Mouse (Mus musculus) spleen, postnatal 14 days (tissue): Measurements from ENCODE around the gene Siglec1.
"Not testable (repeated sequence)": the region's sequence is repeated elsewhere in the genome, so short reads cannot be mapped to it uniquely, and the experiment has no call there.

ENCODE experiments used
- DNase-seq, 2 experiments: peaks; one replicate each; pipeline ENCODE4 v3.0.0; 2021 to 2022; ENCODE audit warnings: low spot score in 2 of 2

Siglec1 gene

DNA sequence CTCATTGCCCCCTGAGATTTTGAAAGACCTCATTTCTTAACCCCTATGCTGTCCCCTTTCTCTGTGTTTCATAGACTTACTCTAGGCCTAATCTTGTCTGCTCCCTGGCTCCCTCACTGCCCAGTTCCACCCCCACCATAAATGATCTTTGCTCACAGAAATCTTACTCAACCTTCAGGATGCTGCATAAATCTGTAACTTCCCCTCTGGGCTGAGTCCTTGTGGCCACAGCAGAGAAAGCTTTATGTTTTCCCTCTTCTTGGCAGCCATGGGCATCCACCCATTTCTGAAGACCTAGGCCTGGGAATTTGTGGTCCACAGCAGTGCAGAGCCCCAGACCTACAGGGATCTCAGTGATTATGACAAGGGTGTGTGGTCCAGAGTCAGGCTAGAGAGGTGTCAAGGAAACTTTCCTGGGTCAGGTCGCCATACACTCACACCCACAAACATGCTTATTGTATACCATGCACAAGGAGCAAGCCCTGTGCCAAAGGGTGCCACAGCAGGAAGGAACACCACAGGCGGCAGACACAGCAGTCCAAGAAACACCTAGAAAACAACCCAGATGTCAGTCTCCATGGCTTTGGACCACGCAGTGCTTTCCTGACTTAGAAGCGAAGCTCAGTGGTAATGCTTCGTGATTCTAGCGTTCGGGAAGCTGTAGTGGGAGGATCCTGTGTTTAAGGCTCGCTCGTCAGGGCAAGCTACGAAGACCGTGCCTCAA, at the start of gene Siglec1:
Gene Siglec1, minus strand, starts transcription at position 99 of the 724 bp plus-strand sequence.
- no peak for DNase-seq

DNA sequence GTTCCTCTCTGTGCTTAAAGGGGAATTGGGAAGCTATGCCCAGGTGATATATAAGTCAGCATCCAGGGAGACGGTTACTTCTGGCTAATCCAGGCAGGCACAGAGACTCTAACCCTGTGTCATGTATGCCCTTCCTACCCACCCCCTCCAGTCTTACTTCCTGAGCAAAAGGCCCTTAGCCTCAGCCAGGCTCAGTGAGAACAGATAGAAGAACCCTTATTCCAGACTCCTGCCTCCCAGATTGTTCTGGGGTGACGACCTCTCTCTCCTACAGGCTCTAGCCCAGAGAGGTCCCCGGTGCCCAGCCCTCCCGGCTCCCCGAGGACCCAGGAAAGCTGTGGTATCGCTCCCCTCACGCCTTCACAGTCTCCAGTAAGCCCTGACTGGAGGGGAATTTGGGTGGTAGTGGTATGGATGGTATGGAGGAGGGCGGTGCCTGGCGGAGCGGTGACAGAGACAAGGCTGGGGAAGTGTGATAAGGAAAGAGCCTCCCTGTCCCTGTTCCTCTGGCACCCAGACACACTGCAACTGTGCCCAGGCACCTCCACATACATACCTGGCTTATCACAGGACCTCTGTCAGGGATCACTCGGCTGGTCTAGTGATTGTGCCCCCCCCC, 49.1 kb upstream of the Siglec1 start:
- DNase-seq: peak; percentile 43 to 50

DNA sequence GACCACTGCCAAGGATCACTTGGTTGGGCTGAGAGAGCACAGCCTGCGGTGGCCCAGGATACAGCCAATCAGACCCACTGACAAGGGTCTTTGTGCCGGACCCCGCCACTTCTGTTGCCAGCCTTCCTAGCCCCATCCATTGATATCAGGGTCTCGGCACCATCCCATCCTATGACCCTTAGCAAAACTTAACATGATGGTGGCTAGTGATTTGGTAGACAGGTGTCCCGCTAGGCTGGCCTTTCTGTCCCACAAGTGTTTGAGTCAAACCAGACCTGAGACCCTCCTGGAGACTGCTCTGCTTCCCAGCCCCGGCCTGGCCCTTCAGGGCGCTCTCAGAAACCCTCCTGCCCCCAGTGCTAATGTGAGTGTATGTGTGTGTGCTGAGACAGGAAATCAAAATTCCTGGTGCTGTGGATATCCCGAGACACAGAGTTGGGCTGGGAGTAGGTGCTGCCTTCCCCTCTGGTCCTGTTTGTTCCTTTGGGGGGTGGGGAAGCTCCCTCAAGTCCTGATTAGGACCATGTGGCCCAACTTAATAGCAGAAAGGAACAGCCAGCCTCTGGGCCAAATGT, 48.3 kb upstream of the Siglec1 start:
- DNase-seq: no peak

DNA sequence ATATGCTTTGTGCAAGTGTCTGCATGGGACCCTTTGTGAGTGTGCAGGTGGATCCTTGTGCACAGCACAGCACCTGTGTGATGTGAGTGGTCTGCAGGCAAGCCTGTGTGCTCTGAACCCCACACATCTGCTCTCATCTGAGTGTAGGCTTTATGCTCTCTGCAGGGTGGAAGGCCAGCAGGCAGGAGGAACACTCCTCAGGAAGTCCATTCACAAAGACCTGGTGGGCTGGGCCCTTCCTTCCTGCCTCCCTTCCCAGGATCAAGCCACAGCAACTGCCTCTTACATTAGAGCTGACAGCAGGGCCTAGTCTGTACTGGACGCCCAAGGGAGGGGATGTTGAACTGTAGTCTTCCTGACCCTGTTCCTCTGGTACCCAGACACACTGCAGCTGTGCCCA, 47.8 kb upstream of the Siglec1 start:
- no peak for DNase-seq

DNA sequence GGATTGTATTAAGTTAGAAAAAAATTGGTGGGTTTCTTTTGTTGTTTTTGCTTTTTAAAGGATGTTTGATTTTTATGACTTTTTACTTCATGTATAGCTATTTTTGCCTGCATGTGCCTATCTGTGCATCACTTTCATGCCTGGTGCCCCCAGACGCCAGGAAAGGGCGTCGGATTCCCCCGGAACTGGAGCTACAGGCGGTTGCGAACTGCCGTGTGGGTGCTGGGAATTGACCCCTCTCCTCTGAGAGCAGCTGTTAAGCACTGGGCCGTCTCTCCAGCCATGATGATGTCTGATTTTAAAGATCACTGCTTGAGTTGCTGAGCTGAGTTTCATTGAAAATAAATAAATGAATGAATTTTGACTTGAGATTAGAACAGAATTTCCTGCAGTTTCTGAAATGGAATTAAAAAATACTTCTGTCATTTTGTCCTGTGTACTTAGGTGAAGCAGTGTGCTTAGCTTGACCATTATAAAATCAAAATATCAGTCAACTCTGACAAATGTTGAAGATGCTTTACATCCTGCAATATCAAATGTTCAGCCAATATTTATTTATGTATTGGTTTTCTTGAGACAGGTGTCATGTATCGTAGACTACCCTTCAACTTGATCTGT, 46.5 kb upstream of the Siglec1 start, which contains the start of gene Gm11037:
Gene Gm11037, plus strand, starts transcription at position 568 of the 618 bp plus-strand sequence.
- no peak for DNase-seq

DNA sequence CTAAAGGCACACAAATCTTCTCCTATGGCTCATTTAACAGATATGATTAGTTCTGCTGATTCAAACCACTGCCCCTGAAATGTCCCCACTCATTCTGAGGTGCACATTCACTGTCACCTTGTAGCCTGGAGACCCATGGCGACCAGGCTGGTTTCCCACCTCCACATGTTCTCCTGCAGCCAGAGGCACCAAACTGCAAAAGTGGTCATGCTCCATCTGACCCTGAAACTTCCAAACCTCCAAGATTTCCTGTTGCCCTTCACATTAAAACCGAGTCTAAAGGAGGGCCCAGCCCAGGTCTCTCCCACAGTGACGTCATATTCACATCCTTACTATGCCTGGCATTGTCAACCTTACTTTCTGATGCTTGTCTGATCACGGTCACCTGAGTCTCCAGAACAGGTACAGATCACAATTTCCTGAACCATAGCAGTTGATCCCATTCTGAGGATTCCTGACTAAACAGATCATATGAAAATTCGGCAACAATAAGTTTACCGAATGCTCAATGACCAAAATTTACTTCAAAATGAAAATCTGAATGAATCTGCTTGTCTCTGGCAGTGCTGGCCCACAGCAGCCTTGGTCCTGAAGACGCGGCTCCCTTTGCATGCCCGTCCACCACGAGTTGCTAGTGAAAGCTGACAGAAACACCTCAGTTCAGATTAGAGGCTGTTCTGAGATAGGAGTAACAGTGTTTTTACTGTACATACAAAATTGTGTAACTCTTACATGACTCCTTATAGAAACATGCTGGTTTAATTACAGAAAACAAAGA, 45.7 kb upstream of the Siglec1 start:
- no peak for DNase-seq

DNA sequence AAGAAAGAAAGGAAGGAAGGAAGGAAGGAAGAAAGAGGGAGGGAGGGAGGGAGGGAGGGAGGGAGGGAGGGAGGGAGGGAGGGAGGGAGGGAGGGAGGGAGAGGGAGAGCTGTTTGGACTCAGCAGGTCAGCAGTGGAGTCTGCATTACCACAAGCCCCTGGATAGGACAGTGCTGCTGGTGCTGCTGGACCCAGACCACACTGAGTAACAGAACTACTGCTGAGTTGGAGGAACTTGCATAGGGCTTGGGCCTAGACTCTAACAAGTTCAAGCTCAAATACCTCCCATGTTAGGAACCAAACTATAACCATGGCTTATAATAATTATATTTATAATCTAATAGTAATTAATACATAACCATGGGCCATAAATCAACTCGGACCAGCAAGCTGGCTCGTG, 44.3 kb upstream of the Siglec1 start:
- no peak for DNase-seq

DNA sequence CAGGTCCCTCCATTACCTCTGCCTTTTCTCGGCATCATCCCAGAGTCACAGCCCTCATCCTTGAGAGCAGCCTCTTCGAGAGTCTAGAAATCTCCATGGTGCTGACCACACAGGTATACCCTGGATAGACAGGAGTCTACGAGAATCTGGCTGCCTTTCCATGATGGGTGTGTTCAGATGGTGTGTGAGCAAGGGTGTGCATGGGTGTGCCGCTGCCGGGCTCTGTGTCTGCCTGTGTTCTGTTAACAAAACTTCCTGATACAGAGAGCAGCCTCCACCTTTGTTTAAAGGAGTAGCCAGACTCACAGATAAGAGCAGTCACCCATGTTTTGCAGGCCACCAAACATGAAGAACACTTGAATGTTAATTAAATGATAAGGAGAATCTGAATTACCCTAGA, 43.3 kb upstream of the Siglec1 start:
- no peak for DNase-seq

DNA sequence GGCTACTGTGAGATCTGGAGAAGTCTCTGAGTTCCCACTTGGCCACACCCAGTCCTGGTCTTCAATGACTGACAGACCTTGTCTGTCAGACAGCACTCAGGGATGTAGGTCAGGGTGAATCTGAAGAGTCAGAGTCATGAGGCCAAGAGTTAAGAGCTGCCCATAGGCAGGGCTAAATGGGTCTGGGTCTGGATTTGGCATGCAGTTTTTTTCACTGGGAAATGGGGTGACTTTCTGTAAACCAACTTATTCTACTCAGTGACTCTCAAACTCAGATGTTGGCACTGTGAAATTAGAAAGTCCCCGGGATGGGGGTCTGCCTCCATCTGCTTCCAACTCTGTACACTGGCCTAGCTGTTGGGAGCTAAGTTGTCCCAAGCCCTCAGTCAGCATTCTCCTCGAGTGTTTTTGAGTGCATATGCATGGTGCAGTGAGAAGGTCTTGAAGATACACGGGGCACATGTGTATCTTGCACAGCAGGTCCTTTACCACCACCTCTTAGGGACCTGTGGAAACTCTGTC, 42.1 kb upstream of the Siglec1 start:
- DNase-seq: no peak

DNA sequence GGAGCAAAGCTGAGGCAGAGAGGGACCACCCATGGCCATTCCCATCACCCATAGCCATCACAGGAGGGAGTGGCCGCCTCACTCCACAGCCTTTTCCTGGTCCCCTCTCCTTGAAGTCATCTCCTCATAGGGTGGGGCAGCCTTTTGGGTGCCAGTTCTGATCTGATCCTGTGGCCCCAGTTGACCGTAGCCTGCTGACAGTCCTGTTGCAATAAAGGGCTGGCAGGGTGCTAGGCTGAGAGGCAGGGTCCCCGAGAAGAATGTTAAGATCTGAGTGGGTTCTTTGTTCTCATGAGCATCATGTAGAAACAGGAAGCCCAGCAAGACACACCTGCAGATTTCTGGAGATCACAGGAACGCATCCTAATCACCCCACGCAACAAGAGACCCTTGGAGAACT, 41.6 kb upstream of the Siglec1 start:
- DNase-seq: no peak

DNA sequence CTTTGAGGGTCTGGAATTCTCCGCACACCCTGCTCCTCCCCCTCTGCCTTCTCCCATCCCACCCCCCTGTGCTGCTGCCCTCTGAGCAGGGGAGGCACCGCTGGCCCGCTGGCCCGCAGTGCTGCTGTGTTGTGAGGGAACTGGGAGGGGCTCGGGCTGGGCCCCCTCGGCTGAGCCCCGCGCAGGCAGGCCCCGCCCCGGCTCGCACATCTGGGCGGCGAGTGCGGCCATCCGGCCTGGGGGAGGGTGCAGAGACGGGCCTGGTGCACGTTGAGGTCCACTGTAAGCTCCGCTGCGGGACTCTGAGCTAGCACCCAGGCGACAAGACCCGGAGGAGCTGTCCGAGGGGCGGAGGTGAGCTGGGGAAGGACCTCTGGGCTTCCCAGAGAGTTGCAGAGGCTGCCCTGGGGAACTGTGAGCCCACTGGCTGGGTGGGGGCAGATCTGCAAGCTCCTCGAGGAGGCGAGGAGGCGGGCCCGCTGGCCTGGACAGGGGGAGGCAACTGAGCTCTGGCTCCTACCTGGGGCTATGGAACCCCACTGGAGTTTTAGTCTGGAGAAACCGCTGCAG, 40.7 kb upstream of the Siglec1 start, which contains the start of gene Hspa12b:
Gene Hspa12b, plus strand, starts transcription at position 120 of the 570 bp plus-strand sequence.
- no peak for DNase-seq

DNA sequence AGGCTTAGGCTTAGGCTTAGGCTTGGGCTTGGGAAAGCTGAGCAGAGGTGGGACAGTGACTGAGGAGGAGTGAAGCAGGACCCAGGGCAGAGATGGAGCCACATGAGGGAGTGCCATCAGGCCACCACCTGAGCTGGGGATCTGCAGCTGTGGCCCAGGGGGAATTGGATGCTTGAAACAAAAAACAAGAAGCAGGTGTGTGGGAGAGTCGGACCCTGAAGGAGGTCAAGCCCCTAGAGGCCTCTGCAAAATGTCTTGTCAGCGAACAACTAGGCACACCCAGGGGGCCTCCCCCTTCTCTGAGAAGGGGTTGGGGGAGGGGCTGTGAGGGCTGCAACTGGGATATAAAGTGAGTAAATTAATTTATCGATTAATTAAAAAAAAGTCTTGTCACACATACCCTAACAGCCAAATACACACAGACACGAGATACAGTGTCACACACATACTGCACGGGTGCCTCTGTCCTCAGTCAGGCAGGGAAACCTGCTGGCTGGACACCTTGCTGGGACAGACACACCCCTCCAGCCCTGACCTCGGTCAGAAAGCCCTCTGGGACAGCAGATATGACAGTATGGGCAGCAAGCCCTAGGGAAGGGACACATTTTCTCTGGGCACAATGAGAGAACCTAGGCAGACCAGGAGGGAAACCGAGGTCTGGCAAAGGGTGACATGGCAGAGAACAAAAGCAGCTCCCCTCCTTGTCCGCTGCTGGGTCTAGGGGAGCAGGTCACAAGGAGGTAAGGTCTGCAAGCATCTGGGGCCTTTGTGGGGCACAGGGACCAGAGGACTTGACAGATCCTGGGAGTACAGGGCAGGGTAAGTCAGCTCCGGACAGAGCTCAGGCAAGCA, 39.6 kb upstream of the Siglec1 start:
- DNase-seq: no peak

DNA sequence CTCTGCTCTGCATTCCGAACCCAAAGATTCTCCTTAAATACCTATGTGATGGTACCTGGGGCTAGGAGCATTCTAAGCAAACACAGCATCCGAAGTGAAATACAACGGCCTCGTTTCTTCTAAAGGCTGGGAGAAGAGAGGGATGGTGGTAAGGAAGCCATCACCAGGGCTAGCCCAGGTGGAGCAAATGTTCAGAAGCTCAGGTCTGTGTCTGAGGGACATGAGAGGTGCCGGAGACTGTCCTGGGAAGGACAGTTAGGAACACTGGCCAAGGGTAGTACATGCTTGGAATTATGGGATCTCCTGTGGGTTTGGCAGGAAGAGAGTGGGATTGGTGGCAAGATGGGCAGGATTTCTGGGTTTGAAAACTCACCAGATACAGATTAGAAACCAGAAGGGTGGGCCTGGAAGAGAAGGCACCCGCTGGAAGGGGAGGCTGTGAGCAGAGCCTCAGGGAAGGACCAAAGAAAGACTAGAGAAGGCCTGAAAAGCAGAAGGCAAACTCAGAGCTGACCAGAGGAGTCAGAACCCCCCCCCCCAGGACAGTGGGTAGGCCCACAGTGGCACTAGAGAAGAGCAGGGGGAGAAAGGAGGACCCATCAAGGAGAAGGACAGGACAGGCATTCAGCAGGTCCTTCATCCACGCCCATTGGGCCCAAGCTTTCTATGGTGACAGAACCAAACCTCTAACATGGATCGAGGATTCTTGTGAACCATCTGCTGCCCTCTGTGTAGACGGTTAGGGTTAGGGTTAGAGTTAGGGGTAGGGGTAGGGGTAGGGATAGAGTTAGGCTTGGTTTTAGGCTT, 38.8 kb upstream of the Siglec1 start:
- no peak for DNase-seq

DNA sequence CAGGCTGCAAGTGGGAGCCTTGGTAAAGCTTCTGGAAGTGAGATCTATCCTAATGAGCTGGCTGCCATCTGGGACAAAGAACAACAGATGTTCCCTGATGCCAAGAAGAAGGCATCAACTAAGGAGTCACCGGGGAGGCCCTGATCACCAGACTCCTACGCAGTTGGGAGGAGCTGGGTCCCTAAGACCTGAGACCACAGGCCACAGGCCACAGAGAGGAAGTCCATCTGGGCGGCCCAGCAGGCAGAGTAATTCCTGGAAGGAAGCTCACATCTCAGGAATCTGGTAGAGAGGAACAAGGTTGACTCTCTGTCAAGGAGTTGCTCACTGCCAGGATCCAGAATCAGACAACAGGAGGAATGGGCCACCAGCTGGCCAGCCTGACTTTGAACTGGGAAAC, 37.6 kb upstream of the Siglec1 start:
- no peak for DNase-seq

DNA sequence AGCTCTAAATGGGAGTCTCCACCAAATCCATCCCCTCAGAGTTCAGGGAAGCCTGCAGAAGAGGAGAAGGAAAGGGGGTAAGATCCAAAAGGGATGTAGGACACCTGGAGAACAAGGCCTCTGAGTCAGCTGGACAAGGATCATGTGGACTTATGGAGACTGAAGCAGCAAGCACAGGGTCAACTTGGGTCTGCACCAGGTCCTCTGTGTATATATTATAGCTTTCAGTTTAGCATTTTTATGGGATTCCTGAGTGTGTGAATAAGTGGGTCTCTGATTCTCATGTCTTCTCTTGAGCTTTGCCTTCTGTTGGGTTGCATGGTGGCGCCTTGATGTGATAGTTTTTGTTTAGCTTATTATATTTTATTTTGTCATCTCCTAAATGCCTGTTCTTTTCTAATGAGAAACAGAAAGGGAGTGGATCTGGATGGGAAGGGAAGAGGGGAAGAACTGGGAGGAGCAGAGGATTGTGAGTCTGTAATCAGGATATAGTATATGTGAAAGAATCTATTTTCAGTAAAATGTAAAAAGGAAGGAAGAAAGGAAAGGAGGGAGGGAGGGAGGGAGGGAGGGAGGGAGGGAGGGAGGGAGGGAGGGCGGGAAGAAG, 32.5 kb upstream of the Siglec1 start:
- no peak for DNase-seq

DNA sequence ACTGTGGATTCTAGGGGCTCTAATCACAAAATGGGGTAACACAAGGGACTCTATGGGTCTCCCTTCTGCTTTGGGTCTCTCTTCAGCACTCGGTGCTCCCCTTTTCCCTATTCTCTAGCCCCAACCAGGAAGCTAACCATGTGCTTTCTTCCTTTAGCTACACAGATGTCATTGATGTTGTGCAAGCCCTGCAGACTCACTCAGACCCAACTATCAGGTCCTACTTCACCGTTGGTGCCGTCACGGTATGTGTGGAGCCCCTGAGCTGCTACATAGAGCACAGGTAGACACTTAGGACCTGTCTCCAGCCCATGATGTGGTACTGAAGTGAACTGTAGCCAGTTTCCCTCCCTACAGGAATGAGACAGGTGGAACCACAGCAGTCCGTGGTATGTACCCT, 19.4 kb upstream of the Siglec1 start:
- no peak for DNase-seq

DNA sequence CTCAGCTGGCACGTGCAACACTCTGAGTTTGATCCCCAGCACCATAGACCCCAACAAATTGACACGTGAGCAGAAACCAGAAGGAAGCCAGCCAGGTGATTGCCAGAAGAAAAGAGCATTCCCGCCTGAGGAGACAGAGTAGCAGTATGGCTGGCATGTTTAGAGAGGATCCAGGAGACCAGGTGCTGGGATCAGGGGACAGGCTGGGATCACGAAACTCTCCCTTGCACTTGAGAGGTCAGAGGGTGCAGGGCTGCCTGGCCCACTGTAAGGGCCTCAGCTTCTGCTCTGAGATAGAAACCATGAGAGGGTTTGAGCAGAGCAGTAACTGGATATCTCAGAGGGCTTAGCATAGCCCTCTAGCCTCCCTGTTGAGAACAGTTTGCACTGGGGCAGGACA, 18.5 kb upstream of the Siglec1 start:
- not testable (repeated sequence) for DNase-seq

DNA sequence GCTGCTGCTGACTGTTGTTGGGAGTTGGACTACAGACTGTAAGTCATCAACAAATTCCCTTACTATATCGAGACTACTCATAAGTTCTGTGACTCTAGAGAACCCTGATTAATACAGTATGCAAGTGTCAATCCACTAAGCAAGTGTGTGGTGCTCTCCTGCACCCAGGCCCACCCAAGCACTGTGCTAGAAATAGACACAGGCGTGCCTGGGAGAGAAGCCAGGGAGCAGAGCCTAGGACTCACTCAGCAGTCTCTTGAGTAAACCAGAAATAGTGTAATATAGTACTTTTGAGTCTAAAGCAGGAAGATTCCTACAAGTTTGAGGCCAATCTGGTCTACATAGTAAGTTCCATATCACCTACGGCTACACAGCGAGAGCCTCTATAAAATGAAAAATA, 17.5 kb upstream of the Siglec1 start:
- DNase-seq: no peak

DNA sequence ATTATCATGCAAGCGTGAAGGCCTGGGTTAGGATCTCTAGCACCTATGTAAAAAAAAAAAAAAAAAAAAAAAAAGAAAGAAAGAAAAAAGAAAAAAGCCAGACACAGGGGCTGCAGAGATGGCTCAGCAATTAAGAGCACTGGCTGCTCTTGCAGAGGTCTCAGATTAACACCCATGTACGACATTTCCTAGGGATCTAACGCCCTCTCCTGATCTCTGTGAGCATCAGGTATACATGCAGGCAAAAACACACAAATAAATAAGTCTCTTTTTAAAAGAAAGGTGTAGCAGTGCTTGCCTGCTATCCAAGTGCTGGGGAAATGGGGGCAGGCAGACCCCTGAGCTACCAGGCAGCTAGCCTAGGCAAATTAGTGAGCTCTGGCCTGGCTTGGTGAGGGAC, 15.0 kb upstream of the Siglec1 start:
- no peak for DNase-seq
